Mouse (Mus musculus) hindbrain, embryonic 16.5 days (tissue): ENCODE results near the gene Trpc6. TPM values are rescaled to one million over a fixed set of nuclear protein-coding genes. Genes with fewer than 3 reads are reported as not detected.

Experiments used
- ATAC-seq: fragments of 200-750 bp; cut with Nextera tagmentation; 2 replicates; pipeline ENCODE4 v1.8.0; 2017; ENCODE audit warnings: moderate TSS enrichment, moderate library complexity
- H3K27ac ChIP-seq: fragments of 300-500 bp; sonication (generic); 2 replicates; pipeline ENCODE4 v1.5.1; 2014; ENCODE audit warnings: low read depth, mild to moderate bottlenecking, control low read depth, low read length, moderate library complexity
- H3K27me3 ChIP-seq: fragments of 300-500 bp; sonication (generic); replicated peaks from 2 replicates; pipeline ENCODE4 v1.6.1; 2014; ENCODE audit warnings: low read length; ENCODE audit not compliant: control insufficient read depth, insufficient read depth
- H3K36me3 ChIP-seq: fragments of 300-500 bp; sonication (generic); 2 replicates; pipeline ENCODE4 v1.6.1; 2014; ENCODE audit warnings: mild to moderate bottlenecking, low read length, moderate library complexity, mixed read lengths; ENCODE audit not compliant: control insufficient read depth, insufficient read depth
- H3K4me1 ChIP-seq: fragments of 300-500 bp; sonication (generic); 2 replicates; pipeline ENCODE4 v1.6.1; 2014; ENCODE audit warnings: low read depth, low read length; ENCODE audit not compliant: control insufficient read depth, insufficient read depth
- H3K4me2 ChIP-seq: fragments of 300-500 bp; sonication (generic); 2 replicates; pipeline ENCODE4 v1.6.1; 2014; ENCODE audit warnings: mild to moderate bottlenecking, low read length, control low read depth, moderate library complexity
- H3K4me3 ChIP-seq: fragments of 300-500 bp; sonication (generic); 2 replicates; pipeline ENCODE4 v1.5.1; 2014; ENCODE audit warnings: mild to moderate bottlenecking, low read length, control low read depth, moderate library complexity
- H3K9ac ChIP-seq: fragments of 300-500 bp; sonication (generic); 2 replicates; pipeline ENCODE4 v1.6.1; 2014; ENCODE audit warnings: low read depth, mild to moderate bottlenecking, control low read depth, low read length, moderate library complexity
- H3K9me3 ChIP-seq: fragments of 300-500 bp; sonication (generic); 2 replicates; pipeline ENCODE4 v1.6.1; 2014; ENCODE audit warnings: mild to moderate bottlenecking, low read length, moderate library complexity; ENCODE audit not compliant: control insufficient read depth
- WGBS: fragments of 180-500 bp; shearing (Covaris S2); extraction: QIAGEN DNeasy Blood & Tissue Kit; methylation state at CpG from one replicate; pipeline ENCODE4 v1.1.7; 2014; 5-methylcytosine and 5-hydroxymethylcytosine counted together
- polyA plus RNA-seq: library from polyadenylated mRNA; unstranded; fragments of >200 nt; fragmentation: Nextera tagmentation; extraction: Ambion mirVana; gene quantifications from 2 replicates; pipeline ENCODE4 v1.2.1, GENCODE M21; 2015

Gene Trpc6
- polyA plus RNA-seq, 1 experiment from 2014 or later = 0.86 TPM

GRCm38 (mm10) chr9:8729056-8729455 is 185.1 kb downstream of the Trpc6 start:
- no peaks in the 10 kb centered on the region for H3K4me1 ChIP-seq
- no peaks in the 10 kb centered on the region for H3K36me3 ChIP-seq
- WGBS = 84% methylated on average over 3 of the region's 3 CpGs
- no peak overlapping the region for H3K27ac ChIP-seq
- H3K9ac ChIP-seq = no peak overlapping the region
- H3K9me3 ChIP-seq = no peaks in the 10 kb centered on the region
- no peak overlapping the region for H3K4me2 ChIP-seq
- ATAC-seq = no peak
- no peak overlapping the region for H3K4me3 ChIP-seq
- no peaks in the 10 kb centered on the region for H3K27me3 ChIP-seq
